Mouse (Mus musculus) urinary bladder, postnatal 25 days (tissue): ENCODE results near the gene Cep68.
"Not testable (repeated sequence)": the region's sequence is repeated elsewhere in the genome, so short reads cannot be mapped to it uniquely, and the experiment has no call there.

ENCODE experiments used
- DNase-seq: peaks from one replicate; pipeline ENCODE4 v3.0.0; 2022; ENCODE audit warnings: low spot score

The Cep68 gene

GRCm38 (mm10) chr11:20242366-20243056, 6.7 kb downstream of the Cep68 start:
- DNase-seq = no peak

DNA sequence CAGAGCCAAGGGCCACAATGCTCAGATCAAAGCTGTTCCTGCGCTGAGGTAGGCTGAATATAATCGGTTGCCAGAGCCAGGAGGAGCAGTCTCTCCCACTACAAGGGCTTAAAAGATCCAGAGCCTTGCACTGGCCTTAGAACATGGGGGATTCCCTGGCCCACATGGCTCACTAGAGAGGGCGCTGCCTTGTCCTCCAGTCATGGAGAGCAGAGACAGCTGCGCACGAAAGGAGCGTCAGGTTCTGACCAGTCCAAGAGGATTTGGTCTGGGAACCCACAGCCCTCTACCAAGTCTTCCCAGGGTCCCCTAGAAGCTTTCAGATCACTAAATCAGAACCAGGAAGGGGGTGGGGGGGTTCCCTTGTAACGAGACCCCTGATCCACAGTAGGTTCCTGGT, 7.9 kb downstream of the Cep68 start:
- no peak for DNase-seq

DNA sequence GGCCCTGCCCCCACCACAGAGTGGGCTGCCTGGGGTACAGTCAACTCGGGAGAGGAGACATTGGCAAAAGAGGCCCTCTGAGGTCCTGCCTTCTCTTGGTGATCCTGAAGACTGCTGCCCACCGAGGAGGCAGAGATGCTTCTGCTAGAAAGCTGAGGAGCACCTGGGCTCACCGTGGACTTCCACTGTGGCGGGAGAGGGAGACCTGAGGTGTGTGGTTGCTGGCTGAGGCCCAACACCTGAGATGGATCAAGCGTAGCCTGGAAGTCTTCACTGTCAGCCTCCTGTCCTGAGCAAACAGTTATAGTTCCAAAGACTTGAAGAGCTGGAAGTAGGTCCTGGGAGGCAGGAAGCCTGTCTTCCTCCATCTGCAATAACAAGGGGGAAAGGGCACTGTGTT, 8.9 kb downstream of the Cep68 start:
- no peak for DNase-seq

DNA sequence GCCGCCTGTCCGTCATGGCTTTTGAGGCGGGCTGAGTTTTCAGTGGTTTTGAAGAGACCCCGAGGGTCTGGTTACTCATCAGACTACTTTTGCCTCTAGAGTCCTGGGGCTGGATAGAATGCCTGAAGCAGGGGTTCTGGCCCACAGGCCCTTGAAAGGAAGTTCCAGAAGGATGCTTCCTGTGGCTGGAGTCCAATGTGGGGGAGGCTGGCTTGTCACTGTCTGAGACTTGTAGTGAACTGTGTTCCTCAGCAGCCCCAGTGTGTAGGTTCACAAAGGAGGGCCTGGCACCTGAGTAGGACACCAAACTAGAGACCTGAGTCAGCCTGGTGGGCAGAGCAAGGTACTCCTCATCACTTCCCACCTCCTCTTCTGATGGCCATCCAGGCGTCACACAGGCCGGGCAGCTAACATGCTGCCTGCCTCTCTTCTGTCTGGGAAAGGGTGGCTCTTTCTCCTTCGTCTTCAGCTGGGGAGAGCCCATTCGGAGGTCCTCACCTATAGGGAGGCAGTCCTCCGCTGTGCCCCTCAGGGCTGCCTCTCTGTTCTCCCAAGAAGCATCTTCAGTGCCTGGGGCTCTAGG, 9.9 kb downstream of the Cep68 start:
- DNase-seq = no peak

GRCm38 (mm10) chr11:20237976-20238375, 11.3 kb downstream of the Cep68 start:
- DNase-seq = no peak

- no peak for DNase-seq
Observed at GRCm38 (mm10) chr11:20237018-20237417, 12.2 kb downstream of the Cep68 start.

DNA sequence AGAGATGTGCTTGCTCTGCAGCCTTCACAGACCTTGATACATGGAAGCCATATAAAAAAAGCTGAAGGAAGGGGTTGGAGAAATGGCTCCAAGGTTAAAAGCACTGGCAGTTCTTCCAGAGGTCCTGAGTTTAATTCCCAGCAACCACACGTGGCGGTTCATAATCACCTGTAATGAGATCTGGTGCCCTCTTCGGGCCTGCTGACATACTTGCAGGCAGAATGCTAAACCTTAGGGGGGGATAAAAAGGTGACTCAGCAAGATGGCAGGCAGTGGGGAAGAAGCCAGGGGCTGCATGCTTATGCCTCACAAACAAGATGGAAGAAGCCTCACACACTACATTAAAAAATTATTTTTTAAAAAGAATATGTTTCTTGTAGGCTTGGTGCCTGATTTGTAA, 15.0 kb downstream of the Cep68 start:
- DNase-seq = no peak

GRCm38 (mm10) chr11:20232016-20232755, 17.0 kb downstream of the Cep68 start:
- DNase-seq = no peak

DNA sequence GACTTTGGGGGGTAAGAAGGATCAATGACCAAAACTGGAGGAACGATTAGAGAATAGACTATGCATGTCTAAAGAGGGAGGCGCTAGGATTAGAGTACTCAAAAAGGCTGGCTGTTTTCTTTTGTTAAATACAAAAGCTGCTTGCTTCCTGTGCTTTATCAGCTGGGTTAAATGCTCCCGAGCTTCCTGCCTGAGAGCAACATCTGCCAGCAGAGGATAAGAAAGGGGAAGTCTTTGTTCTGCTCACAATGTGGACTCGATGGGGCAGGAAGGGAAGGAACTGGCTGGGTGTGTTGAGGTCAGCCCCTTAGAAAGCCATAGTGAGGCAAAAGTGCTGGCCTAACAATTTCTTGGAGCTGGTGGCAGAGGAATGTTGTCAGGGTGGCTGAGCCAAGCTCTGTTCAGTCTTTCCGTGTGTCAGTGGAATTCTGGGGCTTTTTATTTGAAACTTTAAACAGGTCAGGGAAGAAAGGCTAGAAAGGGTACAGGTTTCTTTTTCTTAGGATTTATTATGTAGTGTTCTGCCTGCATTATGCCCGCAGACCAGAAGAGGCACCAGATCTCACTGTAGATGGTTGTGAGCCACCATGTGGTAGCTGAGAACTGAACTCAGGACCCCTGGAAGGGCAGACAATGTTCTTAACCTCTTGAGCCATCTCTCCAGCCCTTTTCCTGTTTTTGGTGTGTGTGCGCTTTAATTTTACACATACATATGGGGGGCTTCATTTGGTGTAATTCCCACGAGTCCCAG, 17.9 kb downstream of the Cep68 start:
- DNase-seq = no peak

DNA sequence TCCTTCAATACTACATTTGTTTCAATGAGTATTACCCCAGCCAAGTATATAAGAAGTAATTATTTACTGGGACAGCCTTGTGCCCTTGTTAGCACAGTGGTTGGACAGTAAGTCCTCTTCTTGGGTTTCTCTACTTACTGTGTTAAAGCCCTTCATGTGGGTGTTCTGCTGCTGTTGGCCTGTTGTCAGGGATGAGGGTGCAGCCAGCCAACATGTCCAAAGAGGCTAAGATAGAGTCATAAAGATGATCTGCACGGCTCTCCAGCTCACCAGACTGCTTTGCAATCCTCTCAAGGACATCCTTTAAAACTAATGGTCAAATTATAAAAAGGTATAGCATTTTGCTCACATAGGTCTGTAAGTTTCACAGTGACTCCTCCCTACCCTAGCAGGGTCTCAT, 18.9 kb downstream of the Cep68 start:
- no peak for DNase-seq

- DNase-seq = no peak
Observed at GRCm38 (mm10) chr11:20229311-20229710, 19.9 kb downstream of the Cep68 start.

DNA sequence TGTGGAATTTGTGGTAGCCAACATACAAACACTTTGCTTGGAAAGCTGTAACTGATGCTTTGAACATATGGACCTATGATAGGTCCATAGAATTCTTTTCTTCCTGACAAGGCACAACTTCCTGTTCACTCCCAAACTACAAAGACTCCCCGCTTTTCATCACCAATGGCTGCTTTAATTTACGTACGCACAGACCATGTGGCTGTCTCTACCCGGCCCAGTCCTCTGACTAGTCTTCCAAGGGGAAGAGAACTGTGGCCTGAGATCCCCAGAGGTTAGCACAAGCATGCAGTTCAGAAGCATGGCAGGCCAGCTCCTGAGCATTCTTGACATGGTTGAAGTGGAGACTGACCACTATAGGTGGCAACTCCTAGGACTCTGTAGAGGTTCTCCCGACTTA, 20.6 kb downstream of the Cep68 start:
- DNase-seq = no peak

DNA sequence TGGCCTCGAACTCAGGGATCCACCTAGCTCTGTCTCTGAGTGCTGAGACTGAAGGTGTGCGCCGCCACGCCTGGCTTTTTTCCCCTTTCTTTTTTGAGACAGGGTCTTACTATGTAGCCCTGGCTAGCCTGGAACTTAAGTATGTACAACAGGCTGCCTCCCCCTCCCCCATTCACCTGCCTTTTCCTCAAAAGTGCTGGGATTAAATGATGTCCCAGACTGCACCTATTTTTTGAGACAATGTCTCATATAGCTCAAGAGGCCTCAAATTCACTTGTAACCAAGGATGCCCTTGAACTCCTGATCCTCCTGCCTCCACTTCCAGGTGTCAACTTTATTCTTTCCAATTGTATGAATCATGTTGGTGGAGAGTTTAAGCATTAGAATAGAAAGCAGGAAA, 23.3 kb downstream of the Cep68 start:
- no peak for DNase-seq

- no peak for DNase-seq
Observed at GRCm38 (mm10) chr11:20224196-20224595, 25.0 kb downstream of the Cep68 start.

DNA sequence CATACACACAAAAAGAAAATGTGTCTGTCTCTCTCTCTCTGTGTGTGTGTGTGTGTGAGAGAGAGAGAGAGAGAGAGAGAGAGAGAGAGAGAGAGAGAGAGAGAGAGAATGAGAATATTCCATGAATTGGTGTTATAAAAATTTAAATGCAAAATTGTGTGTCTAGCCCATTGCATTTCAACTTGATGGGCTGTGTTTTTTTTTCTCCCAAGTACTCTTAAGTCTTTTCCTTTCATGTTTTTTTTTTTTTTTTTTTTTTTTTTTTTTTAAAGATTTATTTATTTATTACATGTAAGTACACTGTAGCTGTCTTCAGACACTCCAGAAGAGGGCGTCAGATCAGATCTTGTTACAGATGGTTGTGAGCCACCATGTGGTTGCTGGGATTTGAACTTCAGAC, 27.6 kb downstream of the Cep68 start:
- not testable (repeated sequence) for DNase-seq

GRCm38 (mm10) chr11:20217227-20217626, 32.0 kb downstream of the Cep68 start:
- DNase-seq = no peak

DNA sequence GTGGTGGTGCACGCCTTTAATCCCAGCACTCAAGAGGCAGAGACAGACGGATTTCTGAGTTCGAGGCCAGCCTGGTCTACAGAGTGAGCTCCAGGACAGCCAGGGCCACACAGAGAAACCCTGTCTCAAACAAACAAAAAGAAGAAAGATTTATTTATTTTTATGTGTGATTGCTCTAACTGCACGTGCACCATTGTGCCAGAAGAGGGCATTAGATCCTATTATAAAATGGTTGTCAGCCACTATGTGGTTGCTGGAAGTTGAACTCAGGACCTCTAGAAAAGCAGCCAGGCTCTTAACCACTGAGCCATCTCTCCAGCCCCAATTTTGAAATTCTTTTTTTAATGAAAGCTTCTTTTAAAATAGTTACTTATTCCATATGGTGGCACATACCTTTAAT, 32.8 kb downstream of the Cep68 start:
- no peak for DNase-seq

GRCm38 (mm10) chr11:20214779-20215178, 34.5 kb downstream of the Cep68 start:
- no peak for DNase-seq

DNA sequence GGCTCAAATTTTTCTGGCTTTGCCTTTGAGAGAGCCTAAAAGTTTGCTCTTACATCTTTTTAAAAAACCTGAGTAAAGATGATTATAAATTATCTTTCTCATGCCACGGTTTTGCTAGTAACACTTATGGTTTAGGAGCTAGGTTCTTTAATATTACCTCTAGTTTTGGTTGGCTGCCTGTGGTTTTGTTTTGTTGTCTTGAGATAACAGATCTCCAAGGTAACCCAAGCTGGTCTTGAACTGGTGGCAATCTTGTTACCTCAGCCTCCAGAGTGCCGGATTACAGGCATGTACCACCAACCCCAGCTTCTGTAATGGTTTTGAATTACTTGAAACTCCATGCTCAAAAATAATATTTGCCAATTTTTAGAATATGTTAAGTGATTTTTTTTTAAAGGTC, 37.4 kb downstream of the Cep68 start:
- no peak for DNase-seq

DNA sequence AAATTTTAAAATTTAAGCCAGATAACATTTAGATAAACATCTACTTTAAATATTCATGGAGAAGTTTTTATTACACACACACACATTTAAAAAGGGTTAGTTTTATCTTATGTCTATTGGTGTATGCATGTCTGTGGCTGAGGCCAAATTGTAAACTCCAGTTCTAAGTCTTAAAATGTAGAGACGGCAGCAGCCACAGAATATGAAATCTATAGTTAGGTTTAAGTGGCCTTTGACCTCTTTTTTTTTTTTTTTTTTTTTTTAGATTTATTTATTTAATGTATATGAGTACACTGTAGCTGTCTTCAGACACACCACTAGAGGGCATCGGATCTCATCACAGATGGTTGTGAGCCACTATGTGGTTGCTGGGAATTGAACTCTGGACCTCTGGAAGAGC, 41.6 kb downstream of the Cep68 start:
- DNase-seq = no peak

GRCm38 (mm10) chr11:20206626-20207223, 42.5 kb downstream of the Cep68 start:
- no peak for DNase-seq

- no peak for DNase-seq
Observed at GRCm38 (mm10) chr11:20205538-20205937, 43.7 kb downstream of the Cep68 start.
